Mouse (Mus musculus) heart, embryonic 14.5 days (tissue): Measurements from ENCODE around the gene Rab43. TPM values are rescaled to one million over a fixed set of nuclear protein-coding genes. Genes with fewer than 3 reads are reported as not detected.

Source experiments
- ATAC-seq: fragments of 200-750 bp; cut with Nextera tagmentation; 2 replicates; pipeline ENCODE4 v1.8.0; 2017; ENCODE audit warnings: low read depth, moderate TSS enrichment; ENCODE audit not compliant: insufficient number of reproducible peaks, insufficient read depth, low FRiP score
- H3K27ac ChIP-seq, 2 experiments: fragments of 200-500 bp in 1 of 2; fragments of 300-500 bp in 1 of 2; sonication (generic) in 1 of 2; replicated peaks in 1 of 2; 2 replicates each; pipeline ENCODE4 v1.5.1; 2012 to 2014; ENCODE audit warnings: low read depth in 2 of 2, low read length in 2 of 2, control low read depth in 1 of 2, mild to moderate bottlenecking in 1 of 2, mixed read lengths in 1 of 2; ENCODE audit not compliant: control insufficient read depth in 1 of 2, insufficient read depth in 1 of 2
- H3K27me3 ChIP-seq: fragments of 300-500 bp; sonication (generic); 2 replicates; pipeline ENCODE4 v1.6.1; 2014; ENCODE audit warnings: mild to moderate bottlenecking, low read length, control low read depth; ENCODE audit not compliant: control insufficient read depth, insufficient read depth
- H3K36me3 ChIP-seq: fragments of 300-500 bp; sonication (generic); 2 replicates; pipeline ENCODE4 v1.6.1; 2014; ENCODE audit warnings: mild to moderate bottlenecking, control low read depth, low read length, mixed read lengths; ENCODE audit not compliant: control insufficient read depth, insufficient read depth
- H3K4me1 ChIP-seq, 2 experiments: fragments of 200-500 bp in 1 of 2; fragments of 300-500 bp in 1 of 2; sonication (generic) in 1 of 2; 2 replicates each; pipeline ENCODE4 v1.6.1; 2012 to 2014; ENCODE audit warnings: low read length in 2 of 2, control low read depth in 1 of 2, mixed read lengths in 1 of 2; ENCODE audit not compliant: control insufficient read depth in 2 of 2, insufficient read depth in 2 of 2
- H3K4me2 ChIP-seq: fragments of 300-500 bp; sonication (generic); 2 replicates; pipeline ENCODE4 v1.6.1; 2014; ENCODE audit warnings: mild to moderate bottlenecking, low read length
- H3K4me3 ChIP-seq, 2 experiments: fragments of 200-500 bp in 1 of 2; fragments of 300-500 bp in 1 of 2; sonication (generic) in 1 of 2; 2 replicates each; pipeline ENCODE4 v1.5.1; 2012 to 2014; ENCODE audit warnings: low read length in 2 of 2, mild to moderate bottlenecking in 2 of 2, control low read depth in 1 of 2, low read depth in 1 of 2, moderate library complexity in 1 of 2; ENCODE audit not compliant: control insufficient read depth in 1 of 2, insufficient read depth in 1 of 2
- H3K9ac ChIP-seq: fragments of 300-500 bp; sonication (generic); 2 replicates; pipeline ENCODE4 v1.6.1; 2014; ENCODE audit warnings: mild to moderate bottlenecking, low read length
- H3K9me3 ChIP-seq: fragments of 300-500 bp; sonication (generic); 2 replicates; pipeline ENCODE4 v1.6.1; 2016; ENCODE audit warnings: low read length, control low read depth; ENCODE audit not compliant: control insufficient read depth
- WGBS: fragments of 180-500 bp; shearing (Covaris S2); extraction: QIAGEN DNeasy Blood & Tissue Kit; methylation state at CpG from one replicate; pipeline ENCODE4 v1.1.7; 2014; 5-methylcytosine and 5-hydroxymethylcytosine counted together
- polyA plus RNA-seq: library from polyadenylated mRNA; unstranded; fragments of >200 nt; fragmentation: Nextera tagmentation; extraction: Ambion mirVana; gene quantifications from 2 replicates; pipeline ENCODE4 v1.2.1, GENCODE M21; 2014

Gene Rab43
- polyA plus RNA-seq, 1 experiment from 2014 or later: 8.0 TPM

GRCm38 (mm10) chr6:87808521-87808920 is 3.4 kb downstream of the Rab43 start:
- H3K9ac ChIP-seq: no peak overlapping the region
- H3K4me1 ChIP-seq: peaks cover 2 to 14% of the 10 kb centered on the region in 2 experiments; a peak in 3 of 4 replicates
- no peaks in the 10 kb centered on the region for H3K9me3 ChIP-seq
- no peak overlapping the region for H3K27ac ChIP-seq
- no peaks in the 10 kb centered on the region for H3K27me3 ChIP-seq
- no peak overlapping the region for H3K4me3 ChIP-seq
- H3K36me3 ChIP-seq: 0 out of 2 replicates have a peak, but pooled peaks cover 2% of the 10 kb centered on the region
- no peak overlapping the region for H3K4me2 ChIP-seq
- 81% methylated on average over 3 of the region's 3 CpGs for WGBS
- ATAC-seq: no peak

GRCm38 (mm10) chr6:87807735-87808440 is 4.1 kb downstream of the Rab43 start:
- Histone ChIP-seq H3K27me3 (no peaks in the 10 kb centered on the region), H3K9me3 (no peaks in the 10 kb centered on the region), H3K4me3 (no peak overlapping the region), H3K27ac (no peak overlapping the region), H3K4me1 (peaks cover 2 to 14% of the 10 kb centered on the region in 2 experiments; a peak in 3 of 4 replicates), H3K4me2 (no peak overlapping the region), H3K36me3 (0 out of 2 replicates have a peak, but pooled peaks cover 2% of the 10 kb centered on the region), H3K9ac (no peak overlapping the region)
- no peak for ATAC-seq
- 76% methylated on average over 4 of the region's 4 CpGs for WGBS

- Histone ChIP-seq H3K27me3 (no peaks in the 10 kb centered on the region), H3K4me2 (no peak overlapping the region), H3K9ac (no peak overlapping the region), H3K9me3 (no peaks in the 10 kb centered on the region), H3K27ac (no peak overlapping the region), H3K36me3 (0 out of 2 replicates have a peak, but pooled peaks cover 2% of the 10 kb centered on the region), H3K4me1 (peaks cover 2 to 10% of the 10 kb centered on the region in 2 experiments; a peak in 3 of 4 replicates), H3K4me3 (no peak overlapping the region)
- WGBS: 35% methylated on average over 2 of the region's 2 CpGs
- ATAC-seq: no peak
Observed at GRCm38 (mm10) chr6:87806857-87807256, 5.1 kb downstream of the Rab43 start.

- no peak overlapping the region for H3K4me2 ChIP-seq
- no peak overlapping the region for H3K4me3 ChIP-seq
- WGBS: 52% methylated on average over 2 of the region's 2 CpGs
- ATAC-seq: no peak
- no peaks in the 10 kb centered on the region for H3K9me3 ChIP-seq
- H3K36me3 ChIP-seq: 0 out of 2 replicates have a peak, but pooled peaks cover 2% of the 10 kb centered on the region
- no peak overlapping the region for H3K27ac ChIP-seq
- peaks cover 2 to 10% of the 10 kb centered on the region in 2 experiments; a peak in 3 of 4 replicates for H3K4me1 ChIP-seq
- no peak overlapping the region for H3K9ac ChIP-seq
- no peaks in the 10 kb centered on the region for H3K27me3 ChIP-seq
Observed at GRCm38 (mm10) chr6:87806028-87806427, 5.9 kb downstream of the Rab43 start.

- H3K36me3 ChIP-seq: 0 out of 2 replicates have a peak, but pooled peaks cover 2% of the 10 kb centered on the region
- WGBS: 88% methylated on average over 7 of the region's 7 CpGs
Observed at GRCm38 (mm10) chr6:87805448-87805847, 6.5 kb downstream of the Rab43 start.

GRCm38 (mm10) chr6:87804886-87805285 is 7.1 kb downstream of the Rab43 start:
- WGBS: 79% methylated on average over 7 of the region's 7 CpGs
- no peak overlapping the region for H3K27ac ChIP-seq

More at GRCm38 (mm10) chr6:87805448-87805847, 6.5 kb downstream of the Rab43 start:
- ATAC-seq: no peak
- no peak overlapping the region for H3K4me3 ChIP-seq
- H3K4me2 ChIP-seq: no peak overlapping the region
- H3K9ac ChIP-seq: no peak overlapping the region
- H3K9me3 ChIP-seq: no peaks in the 10 kb centered on the region
- H3K4me1 ChIP-seq: peaks cover 2 to 8% of the 10 kb centered on the region in 2 experiments; a peak in 3 of 4 replicates
- H3K27ac ChIP-seq: no peak overlapping the region
- no peaks in the 10 kb centered on the region for H3K27me3 ChIP-seq

GRCm38 (mm10) chr6:87804036-87804435 is 7.9 kb downstream of the Rab43 start:
- no peak overlapping the region for H3K4me3 ChIP-seq
- no peak overlapping the region for H3K27ac ChIP-seq
- WGBS: 78% methylated on average over 1 of the region's 1 CpGs
- H3K36me3 ChIP-seq: 0 out of 2 replicates have a peak, but pooled peaks cover 2% of the 10 kb centered on the region
- H3K4me2 ChIP-seq: no peak overlapping the region
- no peaks in the 10 kb centered on the region for H3K9me3 ChIP-seq
- no peak for ATAC-seq
- no peaks in the 10 kb centered on the region for H3K27me3 ChIP-seq
- peaks cover 0 to 2% of the 10 kb centered on the region in 2 experiments; a peak in 1 of 4 replicates for H3K4me1 ChIP-seq
- no peak overlapping the region for H3K9ac ChIP-seq

More at GRCm38 (mm10) chr6:87804886-87805285, 7.1 kb downstream of the Rab43 start:
- H3K4me3 ChIP-seq: no peak overlapping the region
- ATAC-seq: no peak
- H3K9me3 ChIP-seq: no peaks in the 10 kb centered on the region
- H3K27me3 ChIP-seq: no peaks in the 10 kb centered on the region
- H3K36me3 ChIP-seq: 0 out of 2 replicates have a peak, but pooled peaks cover 2% of the 10 kb centered on the region
- H3K9ac ChIP-seq: no peak overlapping the region
- H3K4me2 ChIP-seq: no peak overlapping the region
- H3K4me1 ChIP-seq: peaks cover 2 to 3% of the 10 kb centered on the region in 2 experiments; a peak in 2 of 4 replicates
